Mouse (Mus musculus) kidney, adult 10 weeks (tissue): ENCODE data around the gene Gm9507. TPM values are rescaled to one million over a fixed set of nuclear protein-coding genes. Genes with fewer than 3 reads are reported as not detected.

Experiments
- polyA plus RNA-seq: library from polyadenylated mRNA; stranded (reverse); fragments of 350-450 nt; fragmentation: Illumina TruSeq; extraction: RNeasy Lipid Tissue Mini Kit (QIAGEN cat#74804); gene quantifications from one replicate; pipeline ENCODE4 v1.2.3, GENCODE M21; 2014; ENCODE audit warnings: low read depth, low replicate concordance

The Gm9507 gene
- polyA plus RNA-seq = not detected

GRCm38 (mm10) chr10:77811743-77812142 is at the start of gene Gm9507:
Gene Gm9507 (minus strand): TSS chr10:77811843.

GRCm38 (mm10) chr10:77852559-77852958 is 40.9 kb upstream of the Gm9507 start, which contains the start of gene Gm10318:
Gene Gm10318 (plus strand): TSS chr10:77852859.

GRCm38 (mm10) chr10:77846503-77846902 is 34.9 kb upstream of the Gm9507 start, which contains the start of gene Gm36176:
Gene Gm36176 (plus strand): TSS chr10:77846803.

GRCm38 (mm10) chr10:77835647-77836046 is 24.0 kb upstream of the Gm9507 start, which contains the start of gene Krtap10-10:
Gene Krtap10-10 (plus strand): TSS chr10:77835947.

GRCm38 (mm10) chr10:77826951-77827350 is 15.3 kb upstream of the Gm9507 start, which contains the start of gene Krtap10-4:
Gene Krtap10-4 (minus strand): TSS chr10:77827095.

GRCm38 (mm10) chr10:77814382-77814781 is 2.7 kb upstream of the Gm9507 start, which contains the start of gene Gm2696:
Gene Gm2696 (plus strand): TSS chr10:77814682.

GRCm38 (mm10) chr10:77798921-77799508 is 12.6 kb downstream of the Gm9507 start, which contains the start of gene Gm19668:
Gene Gm19668 (minus strand): TSS chr10:77799133.

GRCm38 (mm10) chr10:77794976-77795375 is 16.7 kb downstream of the Gm9507 start, which contains the start of gene Gm9639:
Gene Gm9639 (minus strand): TSS chr10:77795076.

GRCm38 (mm10) chr10:77787876-77788275 is 23.8 kb downstream of the Gm9507 start, which contains the start of gene Gm7137:
Gene Gm7137 (minus strand): TSS chr10:77788200.

GRCm38 (mm10) chr10:77782442-77782841 is 29.2 kb downstream of the Gm9507 start, which contains the start of gene Gm3250:
Gene Gm3250 (minus strand): TSS chr10:77782542.

GRCm38 (mm10) chr10:77776844-77777243 is 34.8 kb downstream of the Gm9507 start, which contains the start of gene Gm7138:
Gene Gm7138 (minus strand): TSS chr10:77776944.

GRCm38 (mm10) chr10:77771225-77771624 is 40.4 kb downstream of the Gm9507 start, which contains the start of gene Gm3238:
Gene Gm3238 (minus strand): TSS chr10:77771325.

Other genes with a start within 250 kb of the Gm9507 start
- gene Pttg1ip, start 230.1 kb downstream of the Gm9507 start, polyA plus RNA-seq = 229 TPM
- 77.9 TPM for gene Sumo3, start 205.7 kb downstream of the Gm9507 start, polyA plus RNA-seq
- gene Gm49325, start 205.6 kb downstream of the Gm9507 start, polyA plus RNA-seq = not detected
- 6.5 TPM for gene Ube2g2, start 189.6 kb downstream of the Gm9507 start, polyA plus RNA-seq
- not detected for gene Tspear, start 125.3 kb downstream of the Gm9507 start, polyA plus RNA-seq
- not detected for gene Gm19402, start 121.1 kb downstream of the Gm9507 start, polyA plus RNA-seq
- gene Gm9508, start 114.6 kb downstream of the Gm9507 start, polyA plus RNA-seq = not detected
- gene Gm10272, start 105.2 kb downstream of the Gm9507 start, polyA plus RNA-seq = not detected
- not detected for gene Gm10024, start 100.4 kb downstream of the Gm9507 start, polyA plus RNA-seq
- not detected for gene Gm10142, start 96.0 kb downstream of the Gm9507 start, polyA plus RNA-seq
- not detected for gene Krtap12-1, start 91.2 kb downstream of the Gm9507 start, polyA plus RNA-seq
- gene Gm10100, start 85.4 kb downstream of the Gm9507 start, polyA plus RNA-seq = not detected
- gene Gm18596, start 69.2 kb downstream of the Gm9507 start, polyA plus RNA-seq = not detected
- not detected for gene Gm9736, start 60.5 kb downstream of the Gm9507 start, polyA plus RNA-seq
- not detected for gene Gm3233, start 52.2 kb downstream of the Gm9507 start, polyA plus RNA-seq
- gene Gm3238, start 40.5 kb downstream of the Gm9507 start, polyA plus RNA-seq = not detected
- not detected for gene Gm7138, start 34.9 kb downstream of the Gm9507 start, polyA plus RNA-seq
- gene Gm3250, start 29.3 kb downstream of the Gm9507 start, polyA plus RNA-seq = not detected
- not detected for gene Gm7137, start 23.6 kb downstream of the Gm9507 start, polyA plus RNA-seq
- gene Gm9639, start 16.8 kb downstream of the Gm9507 start, polyA plus RNA-seq = not detected
- not detected for gene Gm19668, start 12.7 kb downstream of the Gm9507 start, polyA plus RNA-seq
- not detected for gene Gm2696, start 2.8 kb upstream of the Gm9507 start, polyA plus RNA-seq
- not detected for gene Krtap10-4, start 15.3 kb upstream of the Gm9507 start, polyA plus RNA-seq
- gene Krtap10-10, start 24.1 kb upstream of the Gm9507 start, polyA plus RNA-seq = not detected
- gene Gm36176, start 35.0 kb upstream of the Gm9507 start, polyA plus RNA-seq = not detected
- not detected for gene Gm10318, start 41.0 kb upstream of the Gm9507 start, polyA plus RNA-seq
- gene Gm3285, start 50.1 kb upstream of the Gm9507 start, polyA plus RNA-seq = not detected
- 2.5 TPM for gene Lrrc3, start 90.7 kb upstream of the Gm9507 start, polyA plus RNA-seq
- gene Trpm2, start 158.7 kb upstream of the Gm9507 start, polyA plus RNA-seq = not detected
- 2.7 TPM for gene 1810043G02Rik, start 166.7 kb upstream of the Gm9507 start, polyA plus RNA-seq
- gene Pfkl, start 198.2 kb upstream of the Gm9507 start, polyA plus RNA-seq = 1.4 TPM
- not detected for gene Dnmt3l, start 230.1 kb upstream of the Gm9507 start, polyA plus RNA-seq
- gene Aire, start 231.8 kb upstream of the Gm9507 start, polyA plus RNA-seq = not detected